Mouse (Mus musculus): Measurements from ENCODE around the gene Gm10799. TPM values are rescaled to one million over a fixed set of nuclear protein-coding genes. Genes with fewer than 3 reads are reported as not detected.
"Not testable (repeated sequence)": the region's sequence is repeated elsewhere in the genome, so short reads cannot be mapped to it uniquely, and the experiment has no call there.

Gene Gm10799
- polyA plus RNA-seq, 1 experiment from 2014 or later = not detected

- not testable (repeated sequence) for H3K27ac ChIP-seq (replicated peaks); H3K9me3 ChIP-seq; H3K36me3 ChIP-seq; ATAC-seq (replicated peaks); H3K4me2 ChIP-seq (replicated peaks); H3K4me3 ChIP-seq; H3K4me1 ChIP-seq; H3K27me3 ChIP-seq; H3K9ac ChIP-seq (replicated peaks)
- WGBS = 48% methylated on average over 1 of the region's 1 CpGs
Measured at GRCm38 (mm10) chr2:104096796-104097195, 28.4 kb upstream of the Gm10799 start.

GRCm38 (mm10) chr2:104096256-104096655, 27.9 kb upstream of the Gm10799 start:
- H3K27ac ChIP-seq (replicated peaks) = no peak overlapping the region
- H3K9me3 ChIP-seq = no peaks in the 10 kb centered on the region
- H3K4me1 ChIP-seq = 0 out of 2 replicates have a peak, but pooled peaks cover 6% of the 10 kb centered on the region
- ATAC-seq (replicated peaks) = no peak
- H3K4me3 ChIP-seq = peak overlapping the region; percentile 33
- no peaks in the 10 kb centered on the region for H3K27me3 ChIP-seq
- peak overlapping the region; percentile 11; the same call in 1 of the 2 replicates for H3K9ac ChIP-seq (replicated peaks)
- peak overlapping the region; percentile 38 for H3K4me2 ChIP-seq (replicated peaks)
- WGBS = 39% methylated on average over 10 of the region's 10 CpGs
- H3K36me3 ChIP-seq = no peaks in the 10 kb centered on the region

DNA sequence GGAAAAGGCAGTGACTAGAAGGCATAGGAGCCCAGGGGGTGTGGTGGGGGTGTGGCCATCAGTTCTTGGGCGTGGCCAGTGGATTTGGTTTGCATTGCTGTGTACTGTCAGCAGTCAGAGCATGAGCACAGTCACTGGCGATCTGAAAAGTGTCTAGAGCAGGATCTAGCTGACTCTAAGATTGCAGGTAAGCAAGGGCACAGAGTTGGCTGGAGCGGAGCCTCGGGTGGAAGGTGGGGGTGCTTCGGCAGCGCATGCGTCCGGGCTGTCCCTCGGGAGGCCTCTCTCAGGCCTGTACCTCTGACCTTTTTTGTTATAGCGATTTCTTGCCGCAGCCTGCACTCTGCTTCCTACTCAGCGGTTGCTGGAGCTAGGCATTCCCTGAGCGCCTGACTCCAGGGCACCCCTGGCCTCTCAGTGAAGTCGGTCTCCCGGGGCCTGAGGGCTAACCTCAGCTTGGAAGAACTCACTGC, 27.4 kb upstream of the Gm10799 start, which contains the start of gene Cd59a:
TSS of gene Cd59a (plus strand) at position 61 of the 473 bp plus-strand sequence.
- peak; percentile 84 for ATAC-seq (replicated peaks)
- peak within 1 kb of the TSS; percentile 33 for H3K4me3 ChIP-seq
- no peaks in the 10 kb centered on the region for H3K36me3 ChIP-seq
- 0 out of 2 replicates have a peak, but pooled peaks cover 6% of the 10 kb centered on the region for H3K4me1 ChIP-seq
- no peaks in the 10 kb centered on the region for H3K27me3 ChIP-seq
- H3K9me3 ChIP-seq = no peaks in the 10 kb centered on the region
- WGBS = 4% methylated on average over 15 of the region's 15 CpGs
- H3K27ac ChIP-seq (replicated peaks) = no peak within 1 kb of the TSS
- H3K9ac ChIP-seq (replicated peaks) = peak within 1 kb of the TSS; percentile 11
- peak within 1 kb of the TSS; percentile 38 for H3K4me2 ChIP-seq (replicated peaks)

- Histone ChIP-seq H3K4me1 (0 out of 2 replicates have a peak, but pooled peaks cover 6% of the 10 kb centered on the region), H3K9ac (replicated peaks) (no peak overlapping the region), H3K9me3 (no peaks in the 10 kb centered on the region), H3K27ac (replicated peaks) (no peak overlapping the region), H3K4me3 (no peak overlapping the region), H3K27me3 (no peaks in the 10 kb centered on the region), H3K36me3 (no peaks in the 10 kb centered on the region), H3K4me2 (replicated peaks) (no peak overlapping the region)
- ATAC-seq (replicated peaks) = no peak
- WGBS = 91% methylated on average over 2 of the region's 2 CpGs
Measured at GRCm38 (mm10) chr2:104093305-104093704, 25.0 kb upstream of the Gm10799 start.

- ATAC-seq (replicated peaks); H3K4me3 ChIP-seq; H3K9me3 ChIP-seq; H3K9ac ChIP-seq (replicated peaks); H3K36me3 ChIP-seq; H3K27me3 ChIP-seq; H3K4me2 ChIP-seq (replicated peaks); H3K4me1 ChIP-seq; H3K27ac ChIP-seq (replicated peaks): not testable (repeated sequence)
- WGBS = 73% methylated on average over 1 of the region's 1 CpGs
Measured at GRCm38 (mm10) chr2:104087562-104087961, 19.2 kb upstream of the Gm10799 start.

GRCm38 (mm10) chr2:104084027-104084426, 15.7 kb upstream of the Gm10799 start:
- H3K36me3 ChIP-seq; ATAC-seq (replicated peaks); H3K27me3 ChIP-seq; H3K9ac ChIP-seq (replicated peaks); H3K4me2 ChIP-seq (replicated peaks); H3K9me3 ChIP-seq; H3K4me1 ChIP-seq; H3K4me3 ChIP-seq; H3K27ac ChIP-seq (replicated peaks): not testable (repeated sequence)

DNA sequence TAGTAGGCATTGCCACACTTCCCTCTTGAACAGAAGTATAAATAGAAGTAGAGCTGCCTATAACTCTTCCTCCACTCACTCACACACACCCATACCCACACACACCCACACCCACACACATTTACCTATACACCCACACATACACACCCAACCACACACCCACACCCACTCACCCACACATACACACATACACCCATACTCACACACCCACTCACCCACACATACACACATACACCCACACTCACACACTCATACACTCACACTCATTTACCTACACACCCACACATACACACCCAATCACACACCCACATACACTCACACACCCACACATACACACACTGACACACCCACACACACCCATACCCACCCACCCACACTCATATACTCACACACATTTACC, 14.1 kb upstream of the Gm10799 start:
- H3K36me3 ChIP-seq = no peaks in the 10 kb centered on the region

DNA sequence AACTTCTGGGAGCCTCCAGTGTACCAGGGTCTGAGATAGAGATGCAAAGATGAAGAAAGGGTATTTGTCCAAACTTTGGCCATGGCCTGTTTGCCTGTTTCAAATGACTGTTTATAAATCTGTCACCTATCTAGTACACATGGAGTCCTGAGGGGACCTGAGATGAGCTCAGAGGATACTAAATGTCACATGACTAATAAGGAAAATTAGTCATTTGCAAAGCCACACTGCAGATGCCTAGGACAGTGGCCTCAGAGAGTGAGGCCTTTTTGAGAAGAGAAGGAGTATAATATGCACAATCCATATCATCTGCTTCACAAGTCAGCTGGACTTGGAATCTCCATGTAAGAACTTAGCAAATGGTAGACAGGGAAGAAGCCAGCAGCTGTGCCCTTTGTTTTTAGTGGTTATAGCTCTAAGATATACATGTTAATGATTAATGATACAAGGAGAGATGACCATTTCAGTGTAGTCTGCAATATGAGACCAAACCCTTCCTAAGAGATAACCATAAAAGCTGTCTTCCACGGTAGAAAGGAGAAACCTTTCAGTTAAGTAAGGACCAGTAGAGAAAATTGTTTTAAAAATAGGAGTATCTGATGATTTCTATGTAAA, 13.2 kb upstream of the Gm10799 start:
- H3K4me1 ChIP-seq; H3K9me3 ChIP-seq; ATAC-seq (replicated peaks); H3K27ac ChIP-seq (replicated peaks); H3K4me2 ChIP-seq (replicated peaks); H3K36me3 ChIP-seq; H3K9ac ChIP-seq (replicated peaks); H3K27me3 ChIP-seq; H3K4me3 ChIP-seq: not testable (repeated sequence)
- no CpG with 5 or more reads among the region's 1 CpGs for WGBS

More for the DNA sequence above, 14.1 kb upstream of the Gm10799 start:
- Histone ChIP-seq H3K9me3 (no peaks in the 10 kb centered on the region), H3K27ac (replicated peaks) (no peak overlapping the region), H3K27me3 (no peaks in the 10 kb centered on the region), H3K4me2 (replicated peaks) (no peak overlapping the region), H3K9ac (replicated peaks) (no peak overlapping the region), H3K4me3 (no peak overlapping the region), H3K4me1 (no peaks in the 10 kb centered on the region)
- ATAC-seq (replicated peaks) = no peak

DNA sequence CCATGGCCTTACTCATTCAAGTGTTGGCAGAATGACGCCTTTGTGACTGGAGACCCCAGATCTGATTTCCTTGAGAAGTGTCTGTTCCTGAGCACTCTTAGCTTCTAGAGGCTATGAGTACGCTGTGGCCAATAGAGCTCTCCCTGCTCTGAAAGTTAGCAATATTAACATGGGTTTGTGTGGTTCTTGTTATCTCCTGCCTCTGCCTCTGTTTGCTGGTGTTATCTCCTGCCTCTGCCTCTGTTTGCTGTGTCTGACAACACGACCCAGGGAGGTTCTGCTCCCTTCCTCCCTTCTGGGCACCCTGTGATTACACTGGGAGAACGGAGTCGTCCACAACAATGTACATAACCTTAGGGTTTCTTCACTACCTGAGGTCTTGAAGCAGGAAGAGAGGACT, 9.9 kb upstream of the Gm10799 start:
- not testable (repeated sequence) for H3K27ac ChIP-seq (replicated peaks); ATAC-seq (replicated peaks); H3K9ac ChIP-seq (replicated peaks); H3K4me3 ChIP-seq; H3K36me3 ChIP-seq; H3K4me2 ChIP-seq (replicated peaks); H3K9me3 ChIP-seq; H3K27me3 ChIP-seq; H3K4me1 ChIP-seq
- WGBS = 74% methylated on average over 5 of the region's 5 CpGs

DNA sequence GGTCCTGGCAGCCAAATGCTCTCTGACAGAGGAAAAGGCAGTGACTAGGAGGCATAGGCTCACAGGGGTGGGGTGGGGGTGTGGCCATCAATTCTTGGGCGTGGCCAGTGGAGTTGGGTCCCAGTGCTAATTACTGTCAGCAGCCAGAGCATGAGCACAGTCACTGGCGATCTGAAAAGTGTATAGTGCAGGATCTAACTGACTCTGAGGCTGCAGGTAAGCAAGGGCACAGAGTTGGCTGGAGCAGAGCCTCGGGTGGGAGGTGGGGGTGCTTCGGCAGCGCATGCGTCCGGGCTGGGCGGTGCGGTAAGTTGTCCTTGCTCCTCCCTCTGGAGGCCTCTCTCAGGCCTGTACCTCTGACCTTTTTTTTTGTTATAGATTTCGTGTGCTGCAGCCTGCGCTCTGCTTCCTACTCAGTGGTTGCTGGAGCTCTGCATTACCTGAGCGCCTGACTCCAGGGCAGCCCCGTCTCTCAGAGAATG, 1.4 kb upstream of the Gm10799 start, which contains the start of gene Cd59b:
TSS of gene Cd59b (plus strand) at position 146 of the 482 bp plus-strand sequence.
- peak; percentile 73; the same call in 1 of the 2 replicates for ATAC-seq (replicated peaks)
- Histone ChIP-seq H3K9me3 (no peaks in the 10 kb centered on the region), H3K4me2 (replicated peaks) (peak within 1 kb of the TSS; percentile 55), H3K27ac (replicated peaks) (no peak within 1 kb of the TSS), H3K4me3 (peak within 1 kb of the TSS; percentile 40), H3K4me1 (peaks cover 6% of the 10 kb centered on the region), H3K36me3 (no peaks in the 10 kb centered on the region), H3K27me3 (no peaks in the 10 kb centered on the region), H3K9ac (replicated peaks) (peak within 1 kb of the TSS; percentile 16; the same call in 1 of the 2 replicates)
- WGBS = 1% methylated on average over 13 of the region's 13 CpGs

GRCm38 (mm10) chr2:104065526-104065925, 2.8 kb downstream of the Gm10799 start, which contains the start of gene Gm10912:
Gene Gm10912 (plus strand): TSS chr2:104065826.
- not testable (repeated sequence) for H3K4me3 ChIP-seq; H3K27me3 ChIP-seq; H3K4me1 ChIP-seq; H3K9ac ChIP-seq (replicated peaks); ATAC-seq (replicated peaks); H3K4me2 ChIP-seq (replicated peaks); H3K36me3 ChIP-seq; H3K27ac ChIP-seq (replicated peaks); H3K9me3 ChIP-seq
- WGBS = 90% methylated on average over 6 of the region's 6 CpGs

GRCm38 (mm10) chr2:104064152-104064551, 4.2 kb downstream of the Gm10799 start:
- ATAC-seq (replicated peaks) = no peak
- Histone ChIP-seq H3K4me1 (no peaks in the 10 kb centered on the region), H3K9me3 (no peaks in the 10 kb centered on the region), H3K27me3 (no peaks in the 10 kb centered on the region), H3K36me3 (peaks cover 16% of the 10 kb centered on the region), H3K4me3 (no peak overlapping the region), H3K27ac (replicated peaks) (no peak overlapping the region), H3K9ac (replicated peaks) (no peak overlapping the region), H3K4me2 (replicated peaks) (no peak overlapping the region)
- 88% methylated on average over 2 of the region's 2 CpGs for WGBS

GRCm38 (mm10) chr2:104062665-104063064, 5.7 kb downstream of the Gm10799 start:
- ATAC-seq (replicated peaks) = no peak
- no peaks in the 10 kb centered on the region for H3K4me1 ChIP-seq
- H3K4me3 ChIP-seq = no peak overlapping the region

More at GRCm38 (mm10) chr2:104062665-104063064, 5.7 kb downstream of the Gm10799 start:
- no peak overlapping the region for H3K27ac ChIP-seq (replicated peaks)
- H3K9ac ChIP-seq (replicated peaks) = no peak overlapping the region
- no peak overlapping the region for H3K4me2 ChIP-seq (replicated peaks)
- H3K27me3 ChIP-seq = no peaks in the 10 kb centered on the region
- peaks cover 16% of the 10 kb centered on the region for H3K36me3 ChIP-seq
- H3K9me3 ChIP-seq = no peaks in the 10 kb centered on the region

All from forebrain, embryonic 15.5 days (tissue).